Mouse (Mus musculus): ENCODE data around the gene Stk40. TPM values are rescaled to one million over a fixed set of nuclear protein-coding genes. Genes with fewer than 3 reads are reported as not detected.

Stk40 gene
- polyA plus RNA-seq, 1 experiment, result 37.5 TPM

DNA sequence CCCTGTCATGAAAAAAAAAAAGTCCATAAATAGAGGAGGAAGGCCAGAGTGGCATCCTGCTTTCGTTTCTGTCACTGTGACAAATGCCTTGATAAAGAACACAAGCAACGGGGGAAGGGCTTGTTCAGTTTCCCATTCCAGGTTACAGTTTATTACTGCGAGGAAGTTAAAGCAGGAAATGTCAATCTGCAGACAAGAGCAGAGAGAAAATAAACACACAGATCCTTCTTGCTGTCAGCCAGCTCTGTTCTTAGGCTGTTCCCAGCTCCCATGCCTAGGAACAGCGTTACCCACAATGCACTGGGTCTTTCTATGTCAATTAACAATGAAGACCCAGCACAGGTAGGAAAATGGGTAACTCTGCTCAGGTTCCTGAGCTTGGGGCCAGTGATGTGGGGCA lies 51.4 kb downstream of the Stk40 start:
- no peak for TF ChIP-seq CTCF (IDR thresholded peaks at IDR 0.05; ENCODE audit: low read depth, low read length)

DNA sequence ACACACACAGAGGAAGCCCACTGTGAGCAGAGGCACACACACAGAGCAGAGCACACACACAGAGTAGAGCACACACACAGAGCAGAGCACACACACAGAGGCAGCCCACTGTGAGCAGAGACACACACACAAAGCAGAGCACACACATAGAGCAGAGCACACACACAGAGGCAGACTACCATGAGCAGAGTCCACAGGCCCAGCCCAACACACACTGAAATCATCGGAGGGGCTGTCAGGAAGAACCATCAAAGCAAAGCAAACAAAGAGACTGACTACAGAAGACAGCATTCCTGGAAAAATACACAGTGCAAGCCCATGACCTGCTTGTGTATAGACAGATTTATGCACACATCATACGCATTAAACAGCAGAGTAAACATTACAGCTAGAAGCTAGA lies 52.1 kb downstream of the Stk40 start:
- Histone ChIP-seq H3K36me3 (ENCODE audit: control insufficient read depth, insufficient read depth, low read length, poor library complexity, severe bottlenecking) (no peaks in the 10 kb centered on the region), H3K4me1 (ENCODE audit: control insufficient read depth, insufficient read depth, low read length) (no peaks in the 10 kb centered on the region), H3K27ac (ENCODE audit: insufficient read depth, low read length) (no peak overlapping the region), H3K4me3 (ENCODE audit: low read depth, low read length) (no peak overlapping the region), H3K27me3 (ENCODE audit: control insufficient read depth, insufficient read depth, low read length, poor library complexity, severe bottlenecking) (no peaks in the 10 kb centered on the region), H3K9ac (ENCODE audit: low read depth, poor library complexity, severe bottlenecking) (no peak overlapping the region), H3K9me3 (replicated peaks; ENCODE audit: control insufficient read depth, insufficient read depth, low read length, poor library complexity, severe bottlenecking) (no peaks in the 10 kb centered on the region)
- TF ChIP-seq POLR2A (IDR thresholded peaks at IDR 0.05; ENCODE audit: insufficient read depth, low read length) (no peak), EP300 (IDR thresholded peaks at IDR 0.05; ENCODE audit: insufficient read depth, low read depth, low read length) (no peak)

More for the DNA sequence above, 51.4 kb downstream of the Stk40 start:
- Histone ChIP-seq H3K4me3 (ENCODE audit: low read depth, low read length) (no peak overlapping the region), H3K4me1 (ENCODE audit: control insufficient read depth, insufficient read depth, low read length) (no peaks in the 10 kb centered on the region), H3K9ac (ENCODE audit: low read depth, poor library complexity, severe bottlenecking) (no peak overlapping the region), H3K27me3 (ENCODE audit: control insufficient read depth, insufficient read depth, low read length, poor library complexity, severe bottlenecking) (no peaks in the 10 kb centered on the region), H3K27ac (ENCODE audit: insufficient read depth, low read length) (no peak overlapping the region), H3K36me3 (ENCODE audit: control insufficient read depth, insufficient read depth, low read length, poor library complexity, severe bottlenecking) (no peaks in the 10 kb centered on the region), H3K9me3 (replicated peaks; ENCODE audit: control insufficient read depth, insufficient read depth, low read length, poor library complexity, severe bottlenecking) (no peaks in the 10 kb centered on the region)

DNA sequence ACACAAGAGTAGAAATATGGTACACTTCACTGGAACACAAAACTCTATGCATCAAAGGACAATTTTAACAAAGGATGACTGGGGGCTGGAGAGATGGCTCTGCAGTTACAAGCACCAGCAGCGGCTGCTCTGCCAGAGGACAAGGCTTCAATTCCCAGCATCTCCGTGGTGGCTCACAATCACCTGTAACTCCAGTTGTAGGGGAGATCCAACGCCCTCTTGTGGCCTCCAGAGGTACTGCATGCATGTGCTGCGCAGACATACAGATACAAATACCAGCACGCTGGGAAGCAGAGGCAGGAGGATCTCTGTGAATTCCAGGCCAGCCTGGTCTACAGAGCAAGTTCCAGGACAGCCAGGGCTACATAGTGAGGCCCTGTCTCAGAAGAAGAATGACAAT lies 52.9 kb downstream of the Stk40 start:
- H3K36me3 ChIP-seq (ENCODE audit: control insufficient read depth, insufficient read depth, low read length, poor library complexity, severe bottlenecking), result no peaks in the 10 kb centered on the region
- H3K4me3 ChIP-seq (ENCODE audit: low read depth, low read length), result no peak overlapping the region
- no peaks in the 10 kb centered on the region for H3K4me1 ChIP-seq (ENCODE audit: control insufficient read depth, insufficient read depth, low read length)
- no peak overlapping the region for H3K9ac ChIP-seq (ENCODE audit: low read depth, poor library complexity, severe bottlenecking)
- no peak overlapping the region for H3K27ac ChIP-seq (ENCODE audit: insufficient read depth, low read length)
- TF ChIP-seq CTCF (IDR thresholded peaks at IDR 0.05; ENCODE audit: low read depth, low read length) (peak; percentile 93), POLR2A (IDR thresholded peaks at IDR 0.05; ENCODE audit: insufficient read depth, low read length) (no peak), EP300 (IDR thresholded peaks at IDR 0.05; ENCODE audit: insufficient read depth, low read depth, low read length) (no peak)
- H3K27me3 ChIP-seq (ENCODE audit: control insufficient read depth, insufficient read depth, low read length, poor library complexity, severe bottlenecking), result no peaks in the 10 kb centered on the region
- H3K9me3 ChIP-seq (replicated peaks; ENCODE audit: control insufficient read depth, insufficient read depth, low read length, poor library complexity, severe bottlenecking), result no peaks in the 10 kb centered on the region

DNA sequence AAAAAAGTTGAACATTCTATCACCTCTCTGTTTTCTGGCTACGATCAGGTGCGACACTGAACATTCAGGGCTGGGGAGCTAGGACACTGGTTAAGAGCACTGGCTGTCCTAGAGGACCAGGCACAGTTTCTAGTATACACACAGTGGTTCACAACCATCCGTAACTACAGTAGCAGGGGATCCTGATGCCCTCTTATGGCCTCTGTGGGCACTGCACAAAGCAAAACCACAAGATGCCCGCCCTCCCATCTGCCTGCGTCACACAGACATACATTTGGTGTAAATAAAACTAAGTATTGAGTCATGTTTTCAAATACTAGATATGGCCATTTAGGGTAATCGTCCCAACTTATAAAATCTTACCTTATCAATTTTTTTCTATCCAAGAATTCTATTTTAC lies 53.8 kb downstream of the Stk40 start:
- Histone ChIP-seq H3K9ac (ENCODE audit: low read depth, poor library complexity, severe bottlenecking) (no peak overlapping the region), H3K27ac (ENCODE audit: insufficient read depth, low read length) (no peak overlapping the region), H3K4me3 (ENCODE audit: low read depth, low read length) (no peak overlapping the region), H3K36me3 (ENCODE audit: control insufficient read depth, insufficient read depth, low read length, poor library complexity, severe bottlenecking) (no peaks in the 10 kb centered on the region), H3K9me3 (replicated peaks; ENCODE audit: control insufficient read depth, insufficient read depth, low read length, poor library complexity, severe bottlenecking) (no peaks in the 10 kb centered on the region), H3K4me1 (ENCODE audit: control insufficient read depth, insufficient read depth, low read length) (no peaks in the 10 kb centered on the region), H3K27me3 (ENCODE audit: control insufficient read depth, insufficient read depth, low read length, poor library complexity, severe bottlenecking) (no peaks in the 10 kb centered on the region)
- TF ChIP-seq CTCF (IDR thresholded peaks at IDR 0.05; ENCODE audit: low read depth, low read length) (peak; percentile 49), POLR2A (IDR thresholded peaks at IDR 0.05; ENCODE audit: insufficient read depth, low read length) (no peak)

DNA sequence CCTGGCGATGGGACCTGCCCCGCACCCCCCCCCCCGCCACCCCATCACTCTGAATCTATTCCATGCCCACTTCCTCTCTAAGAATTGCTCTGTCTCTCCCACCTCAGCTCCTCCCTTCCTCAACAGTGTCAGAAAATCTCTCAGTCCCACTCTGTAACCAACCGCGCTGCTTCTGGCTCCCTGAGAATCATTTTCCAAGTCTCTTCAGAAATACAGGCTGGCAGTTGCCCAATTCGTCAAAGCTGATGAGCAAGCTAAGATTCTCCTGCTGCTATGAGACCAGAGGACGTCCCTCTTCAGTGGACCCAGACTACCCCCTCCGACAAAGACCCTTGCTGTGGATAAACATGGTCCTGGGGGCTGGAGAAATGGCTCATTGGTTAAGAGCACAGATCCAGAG lies 55.7 kb downstream of the Stk40 start:
- Histone ChIP-seq H3K4me3 (ENCODE audit: low read depth, low read length) (no peak overlapping the region), H3K4me1 (ENCODE audit: control insufficient read depth, insufficient read depth, low read length) (peaks cover 2% of the 10 kb centered on the region), H3K27me3 (ENCODE audit: control insufficient read depth, insufficient read depth, low read length, poor library complexity, severe bottlenecking) (no peaks in the 10 kb centered on the region), H3K36me3 (ENCODE audit: control insufficient read depth, insufficient read depth, low read length, poor library complexity, severe bottlenecking) (no peaks in the 10 kb centered on the region), H3K9ac (ENCODE audit: low read depth, poor library complexity, severe bottlenecking) (no peak overlapping the region), H3K27ac (ENCODE audit: insufficient read depth, low read length) (no peak overlapping the region), H3K9me3 (replicated peaks; ENCODE audit: control insufficient read depth, insufficient read depth, low read length, poor library complexity, severe bottlenecking) (no peaks in the 10 kb centered on the region)
- TF ChIP-seq POLR2A (IDR thresholded peaks at IDR 0.05; ENCODE audit: insufficient read depth, low read length), result no peak
- TF ChIP-seq EP300 (IDR thresholded peaks at IDR 0.05; ENCODE audit: insufficient read depth, low read depth, low read length), result no peak
- no peak for TF ChIP-seq CTCF (IDR thresholded peaks at IDR 0.05; ENCODE audit: low read depth, low read length)

DNA sequence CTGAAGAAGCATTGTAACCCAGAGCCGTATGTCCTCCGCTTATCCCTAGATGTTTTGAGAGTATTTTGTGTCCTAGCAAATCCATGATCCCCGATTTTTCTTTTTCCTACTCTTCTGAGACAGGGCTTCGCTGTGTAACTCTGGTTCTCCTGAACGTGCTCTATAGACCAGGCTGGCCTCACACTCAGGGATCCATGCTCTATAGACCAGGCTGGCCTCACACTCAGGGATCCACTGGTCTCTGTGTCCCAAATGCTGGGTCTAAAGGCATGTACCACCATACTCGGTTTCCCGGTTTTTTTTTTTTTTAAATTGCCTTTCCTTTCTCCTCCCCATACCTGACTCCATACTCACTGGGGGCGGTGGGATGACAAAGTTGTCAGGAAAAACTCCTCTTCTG lies 57.2 kb downstream of the Stk40 start:
- H3K9me3 ChIP-seq (replicated peaks; ENCODE audit: control insufficient read depth, insufficient read depth, low read length, poor library complexity, severe bottlenecking), result no peaks in the 10 kb centered on the region
- TF ChIP-seq POLR2A (IDR thresholded peaks at IDR 0.05; ENCODE audit: insufficient read depth, low read length) (no peak), CTCF (IDR thresholded peaks at IDR 0.05; ENCODE audit: low read depth, low read length) (no peak), EP300 (IDR thresholded peaks at IDR 0.05; ENCODE audit: insufficient read depth, low read depth, low read length) (no peak)
- H3K4me3 ChIP-seq (ENCODE audit: low read depth, low read length), result no peak overlapping the region
- H3K27me3 ChIP-seq (ENCODE audit: control insufficient read depth, insufficient read depth, low read length, poor library complexity, severe bottlenecking), result no peaks in the 10 kb centered on the region
- H3K36me3 ChIP-seq (ENCODE audit: control insufficient read depth, insufficient read depth, low read length, poor library complexity, severe bottlenecking), result no peaks in the 10 kb centered on the region; the same call in 1 of the 2 replicates
- no peak overlapping the region for H3K27ac ChIP-seq (ENCODE audit: insufficient read depth, low read length)
- no peak overlapping the region for H3K9ac ChIP-seq (ENCODE audit: low read depth, poor library complexity, severe bottlenecking)
- H3K4me1 ChIP-seq (ENCODE audit: control insufficient read depth, insufficient read depth, low read length), result peaks cover 2% of the 10 kb centered on the region

Measured in ES-Bruce4 (cell line).